Mouse (Mus musculus) stomach, embryonic 16.5 days (tissue): ENCODE data around the gene Cdr2. TPM values are rescaled to one million over a fixed set of nuclear protein-coding genes. Genes with fewer than 3 reads are reported as not detected.
"Not testable (repeated sequence)": the region's sequence is repeated elsewhere in the genome, so short reads cannot be mapped to it uniquely, and the experiment has no call there.

Experiments used
- ATAC-seq: fragments of 200-750 bp; cut with Nextera tagmentation; 2 replicates; pipeline ENCODE4 v1.8.0; 2017; ENCODE audit warnings: moderate number of reproducible peaks, moderate TSS enrichment; ENCODE audit not compliant: insufficient read depth, low FRiP score
- H3K27ac ChIP-seq: fragments of 300-500 bp; sonication (generic); 2 replicates; pipeline ENCODE4 v1.5.1; 2014; ENCODE audit warnings: low read length
- H3K27me3 ChIP-seq: fragments of 300-500 bp; sonication (generic); 2 replicates; pipeline ENCODE4 v1.6.1; 2014; ENCODE audit warnings: low read length, control low read depth, mixed read lengths; ENCODE audit not compliant: control insufficient read depth, insufficient read depth
- H3K36me3 ChIP-seq: fragments of 300-500 bp; sonication (generic); 2 replicates; pipeline ENCODE4 v1.6.1; 2014; ENCODE audit warnings: low read length; ENCODE audit not compliant: control insufficient read depth, insufficient read depth
- H3K4me1 ChIP-seq: fragments of 300-500 bp; sonication (generic); 2 replicates; pipeline ENCODE4 v1.6.1; 2014; ENCODE audit warnings: low read length, control low read depth, mixed read lengths; ENCODE audit not compliant: control insufficient read depth, insufficient read depth
- H3K4me2 ChIP-seq: fragments of 300-500 bp; sonication (generic); 2 replicates; pipeline ENCODE4 v1.6.1; 2014; ENCODE audit warnings: low read depth, low read length, mixed read lengths
- H3K4me3 ChIP-seq: fragments of 300-500 bp; sonication (generic); replicated peaks from 2 replicates; pipeline ENCODE4 v1.5.1; 2014; ENCODE audit warnings: mild to moderate bottlenecking, low read length
- H3K9ac ChIP-seq: fragments of 300-500 bp; sonication (generic); 2 replicates; pipeline ENCODE4 v1.6.1; 2014; ENCODE audit warnings: low read length
- H3K9me3 ChIP-seq: fragments of 300-500 bp; sonication (generic); replicated peaks from 2 replicates; pipeline ENCODE4 v1.6.1; 2016; ENCODE audit warnings: low read length, control low read depth; ENCODE audit not compliant: control insufficient read depth
- WGBS: fragments of 180-500 bp; shearing (Covaris S2); extraction: QIAGEN DNeasy Blood & Tissue Kit; methylation state at CpG from one replicate; pipeline ENCODE4 v1.1.7; 2014; 5-methylcytosine and 5-hydroxymethylcytosine counted together
- polyA plus RNA-seq: library from polyadenylated mRNA; unstranded; fragments of >200 nt; fragmentation: Nextera tagmentation; extraction: Ambion mirVana; gene quantifications from 2 replicates; pipeline ENCODE4 v1.2.1, GENCODE M21; 2015

The Cdr2 gene
- polyA plus RNA-seq, 1 experiment from 2014 or later: 11.1 TPM

DNA sequence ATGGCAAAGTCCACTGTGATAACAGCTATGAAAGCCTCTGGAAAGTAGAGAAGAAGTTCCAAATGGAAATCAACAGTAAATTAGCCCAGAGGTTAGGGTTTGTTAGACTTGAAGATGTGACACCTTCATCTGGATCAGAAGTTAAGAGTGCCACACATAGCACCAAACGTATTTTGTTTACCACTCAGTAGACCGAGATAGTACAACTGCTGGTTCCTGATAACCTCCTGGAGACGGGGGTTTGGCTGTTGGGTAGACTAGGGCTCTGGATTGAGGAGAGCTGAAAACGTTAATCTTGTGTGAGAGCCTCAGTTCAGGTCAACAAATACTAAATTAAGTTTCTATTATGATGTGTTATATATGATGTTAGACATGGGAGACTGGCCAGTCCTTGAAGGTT, 2.1 kb downstream of the Cdr2 start:
- ATAC-seq: no peak
- Histone ChIP-seq H3K4me1 (peaks cover 23% of the 10 kb centered on the region), H3K4me3 (no peak overlapping the region; the same call in 1 of the 2 replicates), H3K9me3 (no peaks in the 10 kb centered on the region), H3K27ac (no peak overlapping the region), H3K9ac (no peak overlapping the region), H3K4me2 (no peak overlapping the region), H3K27me3 (no peaks in the 10 kb centered on the region), H3K36me3 (no peaks in the 10 kb centered on the region)
- 62% methylated on average over 4 of the region's 4 CpGs for WGBS

DNA sequence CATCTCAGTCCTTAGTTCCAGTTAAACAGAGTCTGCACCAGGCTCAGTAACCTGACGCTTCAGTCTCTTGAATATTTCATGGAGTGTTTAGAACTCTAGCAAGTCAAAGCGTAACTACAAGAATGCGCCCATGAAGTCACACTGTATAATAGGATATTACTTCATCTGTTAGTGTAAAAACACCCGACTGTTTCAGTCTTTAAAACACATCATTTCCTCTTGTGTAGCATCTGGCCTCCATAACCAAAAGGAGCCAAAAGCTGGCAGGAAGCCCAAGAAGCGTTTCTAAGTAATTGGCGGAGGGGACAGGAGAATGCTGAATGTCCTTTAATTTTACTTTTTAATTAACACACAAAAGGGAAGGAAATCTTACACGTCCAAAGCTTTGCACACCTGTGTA, 5.0 kb downstream of the Cdr2 start:
- H3K9ac ChIP-seq: no peak overlapping the region
- H3K27ac ChIP-seq: peak overlapping the region; percentile 74
- H3K27me3 ChIP-seq: no peaks in the 10 kb centered on the region
- ATAC-seq: no peak
- H3K9me3 ChIP-seq: no peaks in the 10 kb centered on the region
- no peaks in the 10 kb centered on the region for H3K36me3 ChIP-seq
- H3K4me3 ChIP-seq: no peak overlapping the region
- WGBS: 39% methylated on average over 7 of the region's 7 CpGs
- peaks cover 37% of the 10 kb centered on the region for H3K4me1 ChIP-seq
- H3K4me2 ChIP-seq: peak overlapping the region; percentile 23; the same call in 1 of the 2 replicates

DNA sequence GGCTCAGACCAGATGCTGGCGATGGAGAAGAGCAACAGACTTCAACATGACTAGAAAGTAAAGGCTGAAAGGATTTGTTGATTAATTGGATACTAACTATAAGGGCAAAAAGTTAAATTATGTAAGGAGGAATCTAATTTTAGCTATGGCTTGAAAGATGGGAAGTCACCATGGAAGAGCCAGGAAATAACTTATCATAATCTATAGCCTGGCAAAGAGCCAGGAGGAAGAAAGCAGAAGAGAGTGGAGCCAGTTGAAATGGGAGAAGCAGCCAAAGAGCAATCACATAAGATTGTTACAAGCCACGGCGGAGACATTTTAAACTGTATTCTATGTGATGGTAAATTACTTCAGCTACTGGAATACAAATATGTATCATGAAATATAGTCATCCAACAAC, 8.1 kb downstream of the Cdr2 start:
- no peaks in the 10 kb centered on the region for H3K27me3 ChIP-seq
- H3K4me3 ChIP-seq: no peak overlapping the region
- peaks cover 31% of the 10 kb centered on the region for H3K4me1 ChIP-seq
- no peak for ATAC-seq
- H3K27ac ChIP-seq: peak overlapping the region; percentile 35
- H3K4me2 ChIP-seq: no peak overlapping the region
- H3K9me3 ChIP-seq: no peaks in the 10 kb centered on the region
- H3K9ac ChIP-seq: no peak overlapping the region
- H3K36me3 ChIP-seq: no peaks in the 10 kb centered on the region
- WGBS: 52% methylated on average over 3 of the region's 3 CpGs

DNA sequence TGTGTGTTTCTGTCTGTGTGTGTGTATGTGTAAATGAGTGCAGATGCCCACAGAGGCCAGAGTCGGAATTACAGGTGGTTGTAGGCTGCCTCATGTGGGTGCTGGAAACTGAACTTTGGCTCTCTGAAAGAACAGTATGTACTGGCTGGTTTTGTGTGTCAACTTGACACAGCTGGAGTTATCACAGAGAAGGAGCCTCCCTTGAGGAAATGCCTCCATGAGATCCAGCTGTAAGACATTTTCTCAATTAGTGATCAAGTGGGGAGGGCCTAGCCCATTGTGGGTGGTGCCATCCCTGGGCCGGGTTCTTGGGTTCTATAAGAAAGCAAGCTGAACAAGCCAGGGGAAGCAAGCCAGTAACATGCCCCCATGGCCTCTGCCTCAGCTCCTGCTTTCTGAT, 9.6 kb downstream of the Cdr2 start:
- H3K36me3 ChIP-seq, ATAC-seq, H3K27me3 ChIP-seq, H3K9me3 ChIP-seq, H3K4me3 ChIP-seq, H3K27ac ChIP-seq, H3K4me2 ChIP-seq, H3K9ac ChIP-seq: not testable (repeated sequence)
- WGBS: 81% methylated on average over 2 of the region's 2 CpGs
- H3K4me1 ChIP-seq: peaks cover 25% of the 10 kb centered on the region

DNA sequence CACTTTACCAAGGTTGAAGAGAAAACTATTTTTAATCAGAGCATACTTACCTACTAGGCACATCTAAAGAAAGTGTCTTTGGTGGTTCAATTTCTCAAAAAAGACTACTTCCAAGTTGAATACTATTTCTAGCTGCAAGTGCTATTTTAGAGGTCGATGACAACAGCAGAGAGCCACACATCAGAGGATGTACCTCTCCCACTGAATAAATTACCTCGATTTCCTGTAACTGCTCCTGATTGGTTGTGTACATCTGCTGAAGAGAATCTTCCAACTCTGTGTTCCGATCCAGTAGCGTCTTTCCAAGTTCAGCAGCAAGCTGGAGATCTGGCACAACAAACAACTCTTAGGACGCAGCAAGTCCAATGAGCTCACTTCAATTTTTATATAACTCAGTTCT, 12.0 kb downstream of the Cdr2 start:
- Histone ChIP-seq H3K4me2 (no peak overlapping the region), H3K9ac (no peak overlapping the region), H3K27me3 (no peaks in the 10 kb centered on the region), H3K27ac (no peak overlapping the region), H3K4me3 (no peak overlapping the region), H3K9me3 (no peaks in the 10 kb centered on the region), H3K4me1 (peaks cover 17% of the 10 kb centered on the region; the same call in 1 of the 2 replicates), H3K36me3 (no peaks in the 10 kb centered on the region)
- ATAC-seq: no peak
- WGBS: 77% methylated on average over 5 of the region's 5 CpGs

DNA sequence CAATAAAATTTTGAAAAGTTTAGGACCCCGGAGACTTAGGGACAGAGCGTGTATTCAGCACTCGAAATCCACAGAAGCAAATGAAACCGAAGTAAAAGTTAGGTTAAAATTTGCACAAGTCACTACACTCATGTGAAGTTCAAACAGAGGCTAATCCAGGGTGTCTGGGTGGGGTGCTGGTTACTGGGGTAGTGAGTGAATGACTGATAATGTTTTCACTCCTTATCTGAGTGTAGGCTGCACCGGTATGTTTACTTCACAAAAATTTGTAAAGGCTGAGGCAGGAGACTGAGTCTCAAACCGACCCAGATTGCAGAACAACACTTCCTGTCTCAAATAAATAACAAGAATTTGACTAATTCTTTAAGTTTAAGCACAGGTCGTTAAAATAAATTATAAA, 12.9 kb downstream of the Cdr2 start:
- no peaks in the 10 kb centered on the region for H3K36me3 ChIP-seq
- 56% methylated on average over 7 of the region's 7 CpGs for WGBS

DNA sequence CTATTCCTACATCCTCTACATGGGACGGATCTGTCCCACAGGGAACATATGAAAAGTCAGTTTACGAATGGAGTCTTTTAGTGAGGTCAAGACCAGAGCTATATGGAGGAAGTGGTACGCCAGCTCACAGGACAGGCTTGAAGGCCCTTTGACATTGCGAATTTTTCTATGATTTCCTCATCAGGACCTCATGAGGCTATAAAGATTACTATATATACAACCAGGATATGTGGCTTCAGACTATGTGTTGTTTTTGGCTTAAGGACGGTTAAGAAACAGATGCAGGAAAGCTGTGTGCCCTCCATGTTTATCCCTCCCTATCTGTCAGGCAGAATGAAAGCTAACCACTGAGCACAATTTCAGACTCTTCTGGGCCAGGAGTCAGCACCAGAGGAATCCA, 19.0 kb downstream of the Cdr2 start:
- Histone ChIP-seq H3K4me2 (no peak overlapping the region), H3K4me1 (no peaks in the 10 kb centered on the region), H3K27ac (no peak overlapping the region), H3K9me3 (no peaks in the 10 kb centered on the region), H3K27me3 (no peaks in the 10 kb centered on the region), H3K9ac (no peak overlapping the region), H3K4me3 (no peak overlapping the region), H3K36me3 (peaks cover 11% of the 10 kb centered on the region)
- no peak for ATAC-seq
- whole genome bisulfite sequencing: 70% methylated on average over 5 of the region's 5 CpGs

More for the DNA sequence above, 12.9 kb downstream of the Cdr2 start:
- peaks cover 11% of the 10 kb centered on the region; the same call in 1 of the 2 replicates for H3K4me1 ChIP-seq
- no peaks in the 10 kb centered on the region for H3K9me3 ChIP-seq
- H3K27ac ChIP-seq: no peak overlapping the region
- no peak overlapping the region for H3K4me3 ChIP-seq
- H3K27me3 ChIP-seq: no peaks in the 10 kb centered on the region
- no peak overlapping the region for H3K9ac ChIP-seq
- no peak for ATAC-seq
- no peak overlapping the region for H3K4me2 ChIP-seq

DNA sequence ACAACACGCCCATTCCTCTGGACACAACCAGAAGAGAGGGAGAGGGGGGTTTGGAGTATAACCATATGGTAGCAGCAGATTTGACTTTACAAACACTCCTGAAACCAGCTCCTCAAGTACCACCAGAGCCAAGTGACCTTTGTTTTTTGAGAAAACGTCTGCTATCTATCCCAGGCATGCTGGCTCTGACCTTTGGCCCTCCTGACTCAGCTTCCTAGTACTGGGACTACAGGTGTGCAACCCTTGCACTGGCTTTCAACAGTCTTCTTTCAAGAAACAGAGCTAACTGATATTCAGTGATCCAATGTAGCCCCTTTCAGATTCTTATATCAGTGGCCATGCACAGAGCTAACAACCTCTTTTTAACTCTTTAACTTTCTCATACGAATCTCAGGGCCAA, 20.2 kb downstream of the Cdr2 start:
- Histone ChIP-seq H3K27me3 (no peaks in the 10 kb centered on the region), H3K4me2 (no peak overlapping the region), H3K36me3 (peaks cover 22% of the 10 kb centered on the region), H3K9me3 (no peaks in the 10 kb centered on the region), H3K9ac (no peak overlapping the region), H3K4me1 (no peaks in the 10 kb centered on the region), H3K27ac (no peak overlapping the region), H3K4me3 (no peak overlapping the region)
- whole genome bisulfite sequencing: 53% methylated on average over 3 of the region's 3 CpGs
- ATAC-seq: no peak

DNA sequence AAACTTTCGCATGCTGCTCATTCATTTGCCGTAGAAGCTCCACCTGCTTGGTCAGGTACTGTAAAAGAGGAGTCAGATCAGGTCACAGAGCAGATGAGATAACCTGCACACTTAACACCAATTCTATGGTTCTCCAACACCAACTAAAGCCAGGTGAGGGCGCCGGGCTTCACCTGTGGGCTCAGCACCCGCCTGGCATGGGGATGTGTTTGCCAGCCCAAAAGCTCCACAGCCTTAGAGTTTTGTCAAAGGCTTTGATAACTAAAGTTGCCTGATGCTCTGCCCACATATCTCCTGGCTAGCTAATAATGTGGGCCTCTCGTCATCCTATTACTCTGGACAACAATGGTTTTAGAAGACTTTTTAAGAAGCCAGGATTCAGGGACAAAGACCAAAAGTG, 21.5 kb downstream of the Cdr2 start:
- no peak overlapping the region for H3K9ac ChIP-seq
- no peak overlapping the region for H3K4me2 ChIP-seq
- 80% methylated on average over 6 of the region's 6 CpGs for WGBS
- ATAC-seq: no peak
- no peak overlapping the region for H3K27ac ChIP-seq
- no peaks in the 10 kb centered on the region for H3K9me3 ChIP-seq
- peaks cover 22% of the 10 kb centered on the region for H3K36me3 ChIP-seq
- H3K4me1 ChIP-seq: no peaks in the 10 kb centered on the region
- no peaks in the 10 kb centered on the region for H3K27me3 ChIP-seq
- no peak overlapping the region for H3K4me3 ChIP-seq

DNA sequence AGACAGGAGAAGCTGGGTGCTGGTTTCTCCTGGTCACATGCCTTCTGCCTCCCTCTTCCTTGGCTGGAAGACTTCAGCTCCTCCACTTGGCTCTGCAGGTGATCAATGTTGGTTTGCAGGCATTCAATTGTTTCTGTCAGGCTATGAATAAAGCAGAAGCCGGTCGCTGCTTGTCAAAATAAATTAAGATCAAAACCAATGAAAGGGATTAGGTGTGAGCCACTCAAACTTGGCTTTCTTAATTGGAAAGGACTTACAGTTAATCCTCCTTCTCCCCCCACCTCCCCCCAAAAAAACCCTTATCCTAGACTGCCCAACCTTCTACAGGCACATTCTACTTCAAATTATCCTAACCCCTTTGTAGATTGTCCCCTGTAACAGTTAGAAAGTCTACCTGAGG, 22.0 kb downstream of the Cdr2 start:
- Histone ChIP-seq H3K27me3 (no peaks in the 10 kb centered on the region), H3K36me3 (peaks cover 22% of the 10 kb centered on the region), H3K4me2 (no peak overlapping the region), H3K9me3 (no peaks in the 10 kb centered on the region), H3K9ac (no peak overlapping the region), H3K27ac (no peak overlapping the region), H3K4me3 (no peak overlapping the region), H3K4me1 (no peaks in the 10 kb centered on the region)
- no peak for ATAC-seq
- WGBS: 90% methylated on average over 2 of the region's 2 CpGs
